Mouse (Mus musculus): ENCODE measurements around the gene Pax7.

Gene Pax7

DNA sequence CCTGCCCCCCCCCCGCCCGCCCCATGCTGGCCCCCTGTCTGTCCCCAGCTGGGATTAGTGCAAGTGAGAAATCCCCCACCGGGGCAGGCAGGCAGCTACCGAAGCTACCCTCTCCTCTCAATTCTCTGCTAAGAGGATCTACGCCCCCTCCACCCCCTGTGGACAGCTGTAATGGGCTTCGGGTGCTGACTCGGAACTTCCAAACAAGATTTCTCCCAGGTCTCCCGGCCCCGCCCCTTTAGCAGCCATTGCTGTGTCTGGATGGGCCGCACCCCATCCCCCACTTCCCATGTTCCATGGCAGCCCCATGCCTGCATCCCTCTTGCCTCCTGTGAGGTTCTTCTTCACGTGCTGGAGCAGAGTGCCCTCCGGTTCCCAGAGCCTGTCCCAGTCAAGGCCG is 76.4 kb downstream of the Pax7 start:
- no peak for DNase-seq (ENCODE audit: low spot score in 2 of 2)

DNA sequence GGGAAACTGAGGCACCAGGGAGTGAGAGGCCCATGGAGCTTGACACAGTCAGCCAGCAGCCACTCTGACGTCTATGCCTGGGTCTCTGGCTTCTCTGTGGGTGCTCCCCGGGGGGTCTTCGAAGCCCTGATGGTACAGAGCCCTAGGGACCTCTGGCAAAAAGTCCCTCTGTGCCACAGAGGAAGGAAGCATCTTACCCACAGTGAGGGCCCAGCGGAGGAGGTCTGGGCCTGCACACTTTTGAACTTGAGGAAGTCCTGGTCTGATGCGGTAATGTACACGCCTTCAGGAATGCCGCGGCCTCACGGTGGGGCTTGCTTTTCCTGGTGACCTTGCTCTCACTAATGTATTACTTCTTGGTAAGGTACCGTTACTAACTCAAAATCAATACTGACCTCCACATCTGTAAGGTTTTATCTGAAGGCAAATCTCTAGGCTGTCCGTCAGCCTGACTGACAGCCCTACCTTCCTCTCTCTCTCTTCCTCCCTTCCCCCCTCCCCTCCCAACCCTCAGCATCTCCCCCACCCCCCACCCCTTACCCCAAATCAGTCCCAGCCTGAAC is 79.1 kb downstream of the Pax7 start:
- DNase-seq (ENCODE audit: low spot score in 2 of 2): no peak

DNA sequence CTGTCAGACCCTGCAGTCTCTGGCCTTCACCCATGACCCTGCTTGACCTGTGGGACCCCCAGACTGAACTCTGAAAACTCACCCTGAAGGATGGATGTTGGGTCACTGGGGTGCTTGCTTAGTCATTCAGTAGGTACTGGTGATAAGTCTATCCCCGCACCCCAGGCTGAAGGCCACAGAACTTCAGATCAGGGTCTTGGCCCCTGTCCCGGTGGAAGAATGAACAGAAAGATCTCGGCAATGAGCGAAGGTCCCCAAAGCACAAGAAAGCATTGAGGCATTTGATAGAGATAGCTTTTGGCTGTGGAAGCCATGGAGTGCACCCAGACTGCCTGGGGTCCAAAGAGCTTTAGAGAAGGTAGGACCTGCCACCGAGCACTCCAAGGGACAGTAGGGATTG is 82.4 kb downstream of the Pax7 start:
- DNase-seq (ENCODE audit: low spot score in 2 of 2): no peak

DNA sequence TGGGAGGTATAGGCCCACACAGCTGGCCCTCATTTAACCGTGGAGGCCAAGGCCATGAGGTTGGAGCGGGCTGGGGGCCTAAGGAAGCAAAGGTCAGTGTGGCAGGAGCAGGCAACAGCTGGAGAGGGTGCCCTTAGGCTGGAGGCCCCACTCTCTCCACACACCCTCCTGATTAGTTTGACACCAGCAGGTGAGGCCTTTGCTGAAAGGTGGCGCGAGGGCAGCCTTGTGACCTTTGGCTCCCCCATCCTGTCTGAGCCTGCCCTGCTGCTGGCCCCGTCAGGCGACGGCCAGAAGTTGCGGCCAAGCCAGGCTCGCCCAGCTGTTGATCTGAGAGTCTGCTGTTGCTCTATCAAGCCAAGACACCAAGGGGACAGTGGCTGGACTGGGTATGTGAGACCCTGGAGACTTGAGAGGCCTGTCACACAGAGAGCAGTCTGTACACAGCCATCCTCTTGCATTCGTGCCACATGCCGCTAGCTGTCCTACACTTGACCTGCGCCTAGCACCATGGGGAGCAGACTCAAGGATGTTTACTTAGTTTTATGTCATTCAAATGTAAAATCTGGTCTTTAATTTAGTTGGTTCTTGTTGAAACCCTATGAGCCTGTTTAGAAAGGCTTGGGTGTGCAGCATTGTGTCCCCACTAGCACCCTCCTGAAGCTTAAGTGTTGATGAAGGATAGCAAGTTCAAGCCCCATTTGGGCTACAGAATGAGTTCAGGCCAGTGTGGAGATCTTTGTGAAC is 86.0 kb downstream of the Pax7 start:
- DNase-seq (ENCODE audit: low spot score in 2 of 2): no peak

DNA sequence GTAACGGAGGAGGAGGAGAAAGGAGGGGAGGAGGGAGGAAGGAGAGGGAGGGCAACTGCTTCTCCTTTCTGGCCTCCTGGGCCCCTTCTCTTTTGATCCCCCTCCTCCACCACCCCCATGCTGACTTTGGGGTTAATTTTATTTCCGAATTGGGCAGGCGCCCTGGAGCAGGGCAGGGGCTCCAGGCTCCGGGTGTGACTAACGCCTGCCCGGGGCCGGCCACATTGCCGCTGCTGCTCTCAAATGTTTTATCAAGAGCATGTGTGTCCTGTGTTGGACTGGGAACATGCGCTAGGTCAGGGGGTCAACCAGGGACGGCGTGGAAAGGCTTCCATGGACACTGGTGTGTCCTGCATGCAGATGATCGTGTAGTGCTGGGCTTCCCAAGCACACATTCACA is 87.2 kb downstream of the Pax7 start:
- DNase-seq (ENCODE audit: low spot score in 2 of 2): no peak

GRCm38 (mm10) chr4:139744765-139745395 is 88.4 kb downstream of the Pax7 start:
- no peak for DNase-seq (ENCODE audit: low spot score in 2 of 2)

DNA sequence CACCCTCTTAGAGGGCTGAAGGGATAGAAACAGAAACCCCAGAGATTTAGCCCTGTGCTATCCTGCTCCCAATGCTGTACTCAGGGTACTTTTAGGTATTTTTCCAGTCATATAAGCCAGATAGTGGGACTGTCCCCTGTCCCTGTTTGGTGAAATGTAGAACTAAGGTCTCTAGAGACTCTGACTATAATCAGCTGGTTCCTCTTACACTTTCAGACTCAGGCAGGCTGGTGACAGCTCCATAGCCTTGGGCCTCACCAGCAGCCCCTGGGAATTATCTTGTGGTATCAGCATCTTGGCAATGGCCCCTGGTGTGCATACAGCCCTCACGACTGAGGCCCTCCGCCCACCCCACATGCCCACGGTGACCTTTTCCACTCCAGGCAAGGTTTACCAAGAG is 89.7 kb downstream of the Pax7 start:
- DNase-seq (ENCODE audit: low spot score in 2 of 2): no peak

- peak; percentile 74 to 81 for DNase-seq (ENCODE audit: low spot score in 2 of 2)
Measured at GRCm38 (mm10) chr4:139737035-139737434, 96.3 kb downstream of the Pax7 start.

DNA sequence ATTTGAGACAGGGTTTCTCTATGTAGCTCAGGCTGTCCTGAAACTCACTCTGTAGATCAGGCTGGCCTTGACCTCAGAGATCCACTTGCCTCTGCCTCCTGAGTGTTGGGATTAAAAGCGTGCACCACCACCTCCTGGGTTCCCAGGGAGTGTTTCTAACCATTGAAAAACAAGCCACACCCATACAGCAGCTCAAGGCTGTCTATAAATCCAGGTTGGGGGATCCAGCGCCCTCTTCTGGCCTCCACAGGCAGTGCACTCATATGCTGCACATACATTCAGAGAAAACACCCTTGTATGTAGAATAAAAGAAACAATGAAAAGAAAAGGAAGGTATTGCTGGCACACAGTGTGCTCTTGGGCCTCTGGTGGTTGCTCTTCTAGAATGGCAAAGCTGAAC is 106.2 kb downstream of the Pax7 start:
- no peak for DNase-seq (ENCODE audit: low spot score in 2 of 2)

GRCm38 (mm10) chr4:139725421-139725820 is 107.9 kb downstream of the Pax7 start:
- no peak for DNase-seq (ENCODE audit: low spot score in 2 of 2)

DNA sequence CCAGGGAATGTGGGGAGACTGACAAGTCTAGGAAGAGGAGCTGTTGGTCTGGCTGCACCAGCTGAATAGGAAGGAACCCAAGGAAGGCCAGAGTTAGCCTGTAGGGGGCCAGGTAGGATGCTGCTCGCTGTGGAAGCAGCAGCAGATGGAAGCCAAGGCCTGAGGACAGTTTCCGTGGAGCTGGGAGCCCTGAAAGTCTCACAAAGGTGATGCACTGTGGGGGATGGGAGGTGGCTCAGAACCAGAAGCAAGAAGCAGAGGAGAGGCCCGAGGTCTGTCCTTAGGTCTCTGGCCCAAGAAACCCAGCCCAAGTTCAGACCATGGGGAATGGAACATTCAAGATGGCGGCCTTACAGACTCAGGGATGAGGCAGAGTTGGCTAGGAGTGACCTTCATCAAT is 109.0 kb downstream of the Pax7 start:
- no peak for DNase-seq (ENCODE audit: low spot score in 2 of 2)

GRCm38 (mm10) chr4:139718978-139719377 is 114.3 kb downstream of the Pax7 start:
- DNase-seq (ENCODE audit: low spot score in 2 of 2): no peak

GRCm38 (mm10) chr4:139716477-139717169 is 116.7 kb downstream of the Pax7 start:
- DNase-seq (ENCODE audit: low spot score in 2 of 2): peak; percentile 30 to 39

DNA sequence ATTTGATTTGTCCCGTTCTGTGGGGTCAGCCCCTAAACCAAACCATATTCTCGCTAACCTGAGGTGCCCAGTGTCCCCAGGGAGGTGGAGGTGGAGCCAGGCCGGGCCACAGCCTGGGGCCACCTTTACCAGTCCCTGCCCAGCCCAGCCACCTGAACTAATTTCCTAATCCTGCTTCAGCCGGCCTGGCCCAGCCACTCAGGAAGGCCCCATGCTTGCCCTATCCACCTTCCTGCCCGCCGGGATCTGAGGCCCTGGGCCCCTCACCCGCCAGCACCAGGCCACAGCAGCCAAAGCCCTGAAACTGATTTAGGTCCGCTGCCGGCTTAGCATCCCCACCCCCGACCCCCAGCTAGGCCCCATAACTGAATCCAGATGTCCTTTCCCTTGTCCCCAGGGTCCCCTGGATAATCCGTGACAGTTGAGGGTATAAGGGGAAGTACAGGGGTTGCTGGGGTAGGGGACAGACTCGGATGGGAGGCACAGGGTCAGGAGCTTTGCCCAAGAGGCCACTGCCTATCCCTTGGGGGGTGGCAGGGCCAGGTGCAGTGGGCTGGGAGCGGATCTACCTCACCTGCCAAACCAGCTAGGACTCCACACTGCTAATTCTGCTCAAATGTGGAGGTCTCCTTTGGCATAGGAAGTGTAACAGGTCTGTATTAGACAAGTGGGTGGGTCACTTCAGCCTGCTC is 117.9 kb downstream of the Pax7 start:
- DNase-seq (ENCODE audit: low spot score in 2 of 2): no peak

- DNase-seq (ENCODE audit: low spot score in 2 of 2): no peak
Measured at GRCm38 (mm10) chr4:139710467-139711334, 122.6 kb downstream of the Pax7 start.

- DNase-seq (ENCODE audit: low spot score in 2 of 2): no peak
Measured at GRCm38 (mm10) chr4:139705986-139706385, 127.3 kb downstream of the Pax7 start.

DNA sequence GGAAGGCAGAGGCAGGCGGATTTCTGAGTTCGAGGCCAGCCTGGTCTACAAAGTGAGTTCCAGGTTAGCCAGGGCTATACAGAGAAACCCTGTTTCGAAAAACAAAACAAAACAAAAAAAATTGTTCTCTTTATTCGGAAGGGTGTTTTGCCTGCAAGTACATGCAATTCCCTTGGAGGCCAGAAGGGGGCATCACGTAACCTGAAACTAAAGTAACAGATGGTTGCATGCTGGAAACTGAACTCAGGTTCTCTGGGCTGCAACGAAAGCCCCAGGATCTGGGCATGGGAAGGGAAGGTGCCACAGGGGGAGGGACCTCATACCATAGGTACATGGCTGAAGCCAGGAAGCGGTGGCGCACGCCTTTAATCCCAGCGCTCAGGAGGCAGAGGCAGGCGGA is 129.9 kb downstream of the Pax7 start:
- no peak for DNase-seq (ENCODE audit: low spot score in 2 of 2)

GRCm38 (mm10) chr4:139702914-139703313 is 130.4 kb downstream of the Pax7 start:
- DNase-seq (ENCODE audit: low spot score in 2 of 2): no peak

- DNase-seq (ENCODE audit: low spot score in 2 of 2): no peak
Measured at GRCm38 (mm10) chr4:139698602-139699001, 134.7 kb downstream of the Pax7 start.

DNA sequence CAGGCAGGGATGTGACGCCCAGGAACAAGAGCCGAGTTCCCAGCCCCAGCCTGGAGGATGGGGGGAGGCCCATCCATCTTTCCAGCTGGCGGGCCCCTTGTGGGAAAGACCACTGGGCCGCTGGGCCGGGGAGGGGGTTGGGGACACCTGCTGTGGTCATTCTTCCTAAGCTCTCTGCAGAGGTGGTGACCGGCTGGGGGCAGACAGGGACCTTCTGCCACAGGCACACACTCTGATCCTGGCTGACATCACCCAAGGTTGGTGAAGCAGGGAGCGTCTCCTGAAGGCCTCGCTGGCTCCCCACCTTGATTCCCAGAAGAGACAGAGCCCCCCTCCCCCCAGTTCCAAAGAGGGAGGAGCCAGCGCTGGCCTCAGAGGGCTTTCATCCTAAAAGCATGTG is 135.6 kb downstream of the Pax7 start:
- DNase-seq (ENCODE audit: low spot score in 2 of 2): no peak

GRCm38 (mm10) chr4:139693315-139693714 is 140.0 kb downstream of the Pax7 start:
- no peak for DNase-seq (ENCODE audit: low spot score in 2 of 2)
